ENCODE assay signal across 17 mouse cellular contexts in genomic region chr6:124448959-124449667, GRCm38 (mm10). TPM values are rescaled to one million over a fixed set of nuclear protein-coding genes. Genes with fewer than 3 reads are reported as not detected.
A peak's percentile ranks its signal among the peaks of the same experiment; 100 is the strongest.
DNase-seq lines count a peak whose midpoint lies in the region; ATAC-seq and TF ChIP-seq lines count a peak whose summit lies in the region.
"Had no signal": no experiment of that assay in that cellular context is flagged by ENCODE, and none has a peak within 500 bp of the region (broad histone marks: within the 10 kb centered on the region; RNA-seq: fewer than 3 reads in every experiment).

No protein-coding gene starts in this region.

- no peaks in the 10 kb centered on the region for H3K9me3 ChIP-seq in liver, embryonic 11.5 days (ENCODE audit: control insufficient read depth, low read length)
- H3K9me3 ChIP-seq in liver, postnatal 0 days (ENCODE audit: low read length) = no peaks in the 10 kb centered on the region
- H3K9me3 ChIP-seq: forebrain, embryonic 13.5 days; heart, embryonic 10.5 days; liver, embryonic 15.5 days; midbrain, embryonic 15.5 days had no signal

- H3K27ac ChIP-seq in liver, embryonic 11.5 days (ENCODE audit: low read depth, low read length) = no peak overlapping the region
- no peak overlapping the region for H3K27ac ChIP-seq in liver, postnatal 0 days (ENCODE audit: low read depth)
- H3K27ac ChIP-seq: forebrain, embryonic 13.5 days; heart, embryonic 10.5 days; liver, embryonic 15.5 days; midbrain, embryonic 15.5 days had no signal

- peak; percentile 43 for DNase-seq in cerebellum, adult 9-10 months
- no peak for DNase-seq in cerebellum, postnatal 14 days
- DNase-seq in liver, embryonic 11.5 days (ENCODE audit: low spot score) = no peak
- DNase-seq in liver, postnatal 0 days = no peak
- DNase-seq in ZHBTc4 (ENCODE audit: low read depth, low spot score) = peak; percentile 36
- no peak for DNase-seq in kidney, postnatal 14 days
- DNase-seq in left cerebral cortex, adult 18-20 months (ENCODE audit: low spot score in 2 of 2) = no peak
- DNase-seq: adrenal gland, adult 8-10 months; kidney, adult 18-20 months; left cerebral cortex, postnatal 4 days; lung, postnatal 4 days; thymus, postnatal 14 days had no signal

- H3K4me1 ChIP-seq in liver, embryonic 11.5 days (replicated peaks; ENCODE audit: control insufficient read depth, insufficient read depth, low read length) = peaks cover 10% of the 10 kb centered on the region
- peaks cover 5% of the 10 kb centered on the region for H3K4me1 ChIP-seq in liver, postnatal 0 days (ENCODE audit: insufficient read depth)
- H3K4me1 ChIP-seq: forebrain, embryonic 13.5 days; heart, embryonic 10.5 days; midbrain, embryonic 15.5 days had no signal

- TF ChIP-seq CTCF in liver, postnatal 0 days (IDR thresholded peaks at IDR 0.05; ENCODE audit: low read depth) = no peak

- H3K9ac ChIP-seq in liver, embryonic 11.5 days (ENCODE audit: low read depth, low read length) = no peak overlapping the region
- no peak overlapping the region for H3K9ac ChIP-seq in liver, postnatal 0 days (replicated peaks)
- H3K9ac ChIP-seq: forebrain, embryonic 13.5 days; liver, embryonic 15.5 days; midbrain, embryonic 15.5 days had no signal

- H3K4me3 ChIP-seq in liver, embryonic 11.5 days (ENCODE audit: low read depth, low read length) = no peak overlapping the region
- H3K4me3 ChIP-seq in liver, postnatal 0 days (ENCODE audit: low read depth, low read length) = no peak overlapping the region
- H3K4me3 ChIP-seq: forebrain, embryonic 13.5 days; heart, embryonic 10.5 days; liver, embryonic 15.5 days; midbrain, embryonic 15.5 days had no signal

- no peak for TF ChIP-seq EP300 in liver, postnatal 0 days (IDR thresholded peaks at IDR 0.05; ENCODE audit: low read depth)

- 0 out of 2 replicates have a peak, but pooled peaks have one; percentile 25 for ATAC-seq in liver, embryonic 11.5 days (replicated peaks; ENCODE audit: low FRiP score)
- ATAC-seq in liver, postnatal 0 days = no peak
- ATAC-seq: activated CD4-positive, CD25-positive, alpha-beta regulatory T cell, adult 4 months; forebrain, embryonic 13.5 days; midbrain, embryonic 15.5 days had no signal

- no peaks in the 10 kb centered on the region for H3K36me3 ChIP-seq in liver, embryonic 11.5 days (ENCODE audit: control insufficient read depth, insufficient read depth, low read length)
- H3K36me3 ChIP-seq in liver, postnatal 0 days (replicated peaks; ENCODE audit: insufficient read depth, low read length) = no peaks in the 10 kb centered on the region
- H3K36me3 ChIP-seq: heart, embryonic 10.5 days; liver, embryonic 15.5 days had no signal

- H3K27me3 ChIP-seq in liver, embryonic 11.5 days (replicated peaks; ENCODE audit: control insufficient read depth, insufficient read depth, low read length) = no peaks in the 10 kb centered on the region
- H3K27me3 ChIP-seq in liver, postnatal 0 days (ENCODE audit: insufficient read depth, low read length) = no peaks in the 10 kb centered on the region
- H3K27me3 ChIP-seq: forebrain, embryonic 13.5 days; liver, embryonic 15.5 days; midbrain, embryonic 15.5 days had no signal

- 83% methylated on average over 16 of the region's 16 CpGs for WGBS in liver, embryonic 11.5 days
- 82% methylated on average over 16 of the region's 16 CpGs for whole genome bisulfite sequencing in liver, postnatal 0 days (ENCODE audit: insufficient replicate concordance)

- H3K4me2 ChIP-seq in liver, embryonic 11.5 days = no peak overlapping the region
- no peak overlapping the region for H3K4me2 ChIP-seq in liver, postnatal 0 days (ENCODE audit: low read depth, low read length)
- H3K4me2 ChIP-seq: forebrain, embryonic 13.5 days; liver, embryonic 15.5 days; midbrain, embryonic 15.5 days had no signal

RNA-seq across cellular contexts. Expression of gene Clstn3, which starts 15.5 kb away (rescaled TPM):
- 6.1 and 7.6 TPM in 2 replicates for polyA plus RNA-seq in liver, embryonic 11.5 days (2014; fragmentation: Nextera tagmentation; extraction: Ambion mirVana)
- 1.8 TPM in 2 replicates for polyA plus RNA-seq in liver, postnatal 0 days (2015; fragmentation: Nextera tagmentation; extraction: Ambion mirVana)
- total RNA-seq in left cerebral cortex, adult 18-20 months (2021) = 100 to 1,000 TPM; 358 to 362 TPM
- polyA plus RNA-seq: activated CD4-positive, CD25-positive, alpha-beta regulatory T cell, adult 4 months had no signal

RNA-seq across cellular contexts. Expression of gene Pex5, which starts 34.2 kb away (rescaled TPM):
- polyA plus RNA-seq in liver, embryonic 11.5 days (2014; fragmentation: Nextera tagmentation; extraction: Ambion mirVana) = 39.6 and 41.2 TPM in 2 replicates
- 31.6 and 32.5 TPM in 2 replicates for polyA plus RNA-seq in liver, postnatal 0 days (2015; fragmentation: Nextera tagmentation; extraction: Ambion mirVana)
- total RNA-seq in left cerebral cortex, adult 18-20 months (2021) = 10 to 100 TPM; 60.7 to 70.5 TPM

RNA-seq across cellular contexts. Expression of gene C1rl, which starts 43.8 kb away (rescaled TPM):
- 4.1 and 4.4 TPM in 2 replicates for polyA plus RNA-seq in liver, embryonic 11.5 days (2014; fragmentation: Nextera tagmentation; extraction: Ambion mirVana)
- polyA plus RNA-seq in liver, postnatal 0 days (2015; fragmentation: Nextera tagmentation; extraction: Ambion mirVana) = 31.1 and 36.2 TPM in 2 replicates
- under 1 TPM; 0.19 to 0.42 TPM for total RNA-seq in left cerebral cortex, adult 18-20 months (2021)
- polyA plus RNA-seq: activated CD4-positive, CD25-positive, alpha-beta regulatory T cell, adult 4 months had no signal

Comparison
In these comparisons a context has a peak if more than half of its experiments do, and no peak if none do; other contexts are left out.
1. DNase-seq: peak in cerebellum, adult 9-10 months (single experiment) and ZHBTc4 (single experiment); none in cerebellum, postnatal 14 days (0 of 2), liver, embryonic 11.5 days (single experiment), liver, postnatal 0 days (single experiment), kidney, postnatal 14 days (single experiment) and left cerebral cortex, adult 18-20 months (0 of 2).